Comparison of ENCODE assay signal across 18 mouse cellular contexts in genomic region chr6:88117184-88117575, GRCm38 (mm10). TPM values are rescaled to one million over a fixed set of nuclear protein-coding genes. Genes with fewer than 3 reads are reported as not detected.
DNase-seq lines count a peak whose midpoint lies in the region; ATAC-seq and TF ChIP-seq lines count a peak whose summit lies in the region.
"Had no signal": no experiment of that assay in that cellular context is flagged by ENCODE, and none has a peak within 500 bp of the region (broad histone marks: within the 10 kb centered on the region; RNA-seq: fewer than 3 reads in every experiment).

No protein-coding gene starts in this region.

- in situ Hi-C loops in Patski (cut with MboI; ENCODE audit: low pct_unique_long_range_greater_than_20kb) = no loop called here

- no peak; the same call in 1 of the 2 replicates for TF ChIP-seq EP300 in liver, postnatal 0 days (IDR thresholded peaks at IDR 0.05; ENCODE audit: low read depth)

- H3K36me3 ChIP-seq in erythroblast, embryonic 14.5 days (ENCODE audit: control insufficient read depth) = no peaks in the 10 kb centered on the region; the same call in 1 of the 2 replicates
- no peaks in the 10 kb centered on the region for H3K36me3 ChIP-seq in liver, postnatal 0 days (replicated peaks; ENCODE audit: insufficient read depth, low read length)
- H3K36me3 ChIP-seq: heart, embryonic 12.5 days; hindbrain, embryonic 10.5 days; lung, embryonic 15.5 days; midbrain, embryonic 10.5 days had no signal

- CTCF ChIA-PET in Patski (lab: Charles Lee) = no interaction called here

- DNase-seq in left cerebral cortex, postnatal 4 days = peak; percentile 28
- DNase-seq in left cerebral cortex, postnatal 10 days (ENCODE audit: extremely low spot score in 1 of 2, low spot score in 2 of 2) = no peak
- no peak for DNase-seq in Patski (ENCODE audit: low read depth, low spot score)
- DNase-seq in liver, postnatal 0 days = no peak
- DNase-seq: adrenal gland, postnatal 36 days; gastrocnemius, postnatal 25 days; kidney, adult 9 months; layer of hippocampus, postnatal 36 days had no signal

- peaks cover 63% of the 10 kb centered on the region for H3K4me1 ChIP-seq in erythroblast, embryonic 14.5 days (ENCODE audit: control insufficient read depth)
- H3K4me1 ChIP-seq in liver, postnatal 0 days (ENCODE audit: insufficient read depth) = peaks cover 21% of the 10 kb centered on the region

- H3K4me3 ChIP-seq in erythroblast, embryonic 14.5 days (replicated peaks) = peak overlapping the region; percentile 23
- H3K4me3 ChIP-seq in liver, postnatal 0 days (ENCODE audit: low read depth, low read length) = no peak overlapping the region
- H3K4me3 ChIP-seq: heart, embryonic 12.5 days; hindbrain, embryonic 10.5 days; layer of hippocampus, adult 2 months; lung, embryonic 15.5 days; midbrain, embryonic 10.5 days had no signal

- H3K9ac ChIP-seq in liver, postnatal 0 days (replicated peaks) = no peak overlapping the region
- H3K9ac ChIP-seq: heart, embryonic 12.5 days; lung, embryonic 15.5 days had no signal

- H3K4me2 ChIP-seq in liver, postnatal 0 days (ENCODE audit: low read depth, low read length) = peak overlapping the region; percentile 51
- H3K4me2 ChIP-seq: heart, embryonic 12.5 days; lung, embryonic 15.5 days had no signal

- POLR2A ChIA-PET in Patski (lab: Charles Lee) = interaction anchor here (1.4 kb wide), 1 partner anchor 72 kb away, joined by 4 read pairs; the partner anchor contains the start of gene Rab7

- TF ChIP-seq CTCF in Patski (IDR thresholded peaks at IDR 0.05) = no peak
- TF ChIP-seq CTCF in liver, postnatal 0 days (IDR thresholded peaks at IDR 0.05; ENCODE audit: low read depth) = no peak

- H3K27ac ChIP-seq in liver, postnatal 0 days (ENCODE audit: low read depth) = peak overlapping the region; percentile 78
- H3K27ac ChIP-seq: hindbrain, embryonic 10.5 days; hindbrain, postnatal 0 days; layer of hippocampus, adult 2 months; lung, embryonic 15.5 days; midbrain, embryonic 10.5 days had no signal

- WGBS in liver, postnatal 0 days (ENCODE audit: insufficient replicate concordance) = 44% methylated on average over 10 of the region's 10 CpGs

- H3K9me3 ChIP-seq in erythroblast, embryonic 14.5 days (ENCODE audit: control insufficient read depth, low read length) = peaks cover 2% of the 10 kb centered on the region; the same call in 1 of the 2 replicates
- H3K9me3 ChIP-seq in liver, postnatal 0 days (ENCODE audit: low read length) = 0 out of 2 replicates have a peak, but pooled peaks cover 3% of the 10 kb centered on the region
- H3K9me3 ChIP-seq: lung, embryonic 15.5 days; midbrain, embryonic 10.5 days had no signal

- peak; percentile 10 for ATAC-seq in Patski
- peak; percentile 8 for ATAC-seq in liver, postnatal 0 days
- no peak for ATAC-seq in erythroid progenitor cell, adult 5-6 weeks (replicated peaks; ENCODE audit: low FRiP score, poor library complexity, severe bottlenecking)
- ATAC-seq in frontal cortex, adult (ENCODE audit: low TSS enrichment) = no peak
- ATAC-seq: intestine, embryonic 16.5 days had no signal

- intact Hi-C loops in left cerebral cortex, postnatal 4 days (cut with DNase I) = no loop called here
- intact Hi-C loops in left cerebral cortex, postnatal 10 days (cut with DNase I) = loop anchor here (5.0 kb wide), 2 partner anchors 70 to 370 kb away; no protein-coding TSS in a partner anchor

- no peaks in the 10 kb centered on the region for H3K27me3 ChIP-seq in Patski
- no peaks in the 10 kb centered on the region for H3K27me3 ChIP-seq in erythroblast, embryonic 14.5 days (ENCODE audit: control insufficient read depth)
- no peaks in the 10 kb centered on the region for H3K27me3 ChIP-seq in liver, postnatal 0 days (ENCODE audit: insufficient read depth, low read length)
- H3K27me3 ChIP-seq: lung, embryonic 15.5 days had no signal

RNA-seq across cellular contexts. Expression of gene Rpn1, which starts 32.9 kb away (rescaled TPM):
- 100 to 1,000 TPM; 186 to 197 TPM for total RNA-seq in left cerebral cortex, postnatal 4 days (2021)
- 100 to 1,000 TPM; 179 to 193 TPM for total RNA-seq in left cerebral cortex, postnatal 10 days (2021)
- polyA plus RNA-seq in Patski (2021) = 218 TPM
- polyA plus RNA-seq in erythroblast, embryonic 14.5 days (2012) = 1.2 and 1.4 TPM in 2 replicates
- 102 and 112 TPM in 2 replicates for polyA plus RNA-seq in liver, postnatal 0 days (2015; fragmentation: Nextera tagmentation; extraction: Ambion mirVana)
- 27.8 and 41.9 TPM in 2 replicates for total RNA-seq in erythroid progenitor cell, adult 5-6 weeks (2015; ENCODE audit: low replicate concordance)
- 31.4 and 37.1 TPM in 2 replicates for total RNA-seq in erythroid progenitor cell, adult 5-6 weeks (2017; ENCODE audit: low replicate concordance)

Comparison
In these comparisons a context has a peak if more than half of its experiments do, and no peak if none do; other contexts are left out.
1. ATAC-seq: peak in Patski (single experiment) and liver, postnatal 0 days (single experiment); none in erythroid progenitor cell, adult 5-6 weeks (single experiment) and frontal cortex, adult (single experiment).
2. RNA of gene Rpn1, which starts 32.9 kb away (total RNA-seq): 186 to 197 TPM in left cerebral cortex, postnatal 4 days and 179 to 193 TPM in left cerebral cortex, postnatal 10 days; 27.8 to 41.9 TPM in erythroid progenitor cell, adult 5-6 weeks; every median in the first group is over 4 times any median in the second.